26 mouse cellular contexts compared by ENCODE assay signal in genomic region chr16:8402663-8403062, GRCm38 (mm10). TPM values are rescaled to one million over a fixed set of nuclear protein-coding genes. Genes with fewer than 3 reads are reported as not detected.
A peak's percentile ranks its signal among the peaks of the same experiment; 100 is the strongest.
DNase-seq lines count a peak whose midpoint lies in the region; ATAC-seq and TF ChIP-seq lines count a peak whose summit lies in the region.
"Had no signal": no experiment of that assay in that cellular context is flagged by ENCODE, and none has a peak within 500 bp of the region (broad histone marks: within the 10 kb centered on the region; RNA-seq: fewer than 3 reads in every experiment).

No protein-coding gene starts in this region.

- DNase-seq in intestine, embryonic 14.5 days (ENCODE audit: low spot score) = no peak
- DNase-seq in left cerebral cortex, adult 2 months (ENCODE audit: extremely low spot score in 1 of 2, low spot score in 2 of 2) = no peak
- no peak for DNase-seq in left cerebral cortex, adult 11 months (ENCODE audit: low spot score)
- no peak for DNase-seq in lung, postnatal 0 days (ENCODE audit: low spot score)
- DNase-seq in lung, adult 2 months = no peak
- DNase-seq in stomach, postnatal 0 days (ENCODE audit: low spot score) = no peak
- no peak for DNase-seq in retina, postnatal 1 day
- DNase-seq: adrenal gland, adult 8-10 months; adrenal gland, postnatal 36 days; cerebellum, adult 2 months; cerebellum, postnatal 10 days; gastrocnemius, postnatal 10 days; heart, adult 18-20 months; heart, postnatal 14 days had no signal

- H3K36me3 ChIP-seq in intestine, embryonic 14.5 days (ENCODE audit: control insufficient read depth, insufficient read depth, low read length) = no peaks in the 10 kb centered on the region
- H3K36me3 ChIP-seq in intestine, embryonic 16.5 days (ENCODE audit: control insufficient read depth, insufficient read depth, low read length) = no peaks in the 10 kb centered on the region
- no peaks in the 10 kb centered on the region for H3K36me3 ChIP-seq in lung, postnatal 0 days (ENCODE audit: insufficient read depth, low read length)
- no peaks in the 10 kb centered on the region for H3K36me3 ChIP-seq in stomach, postnatal 0 days (ENCODE audit: control insufficient read depth, insufficient read depth, low read length)
- H3K36me3 ChIP-seq: embryonic facial prominence, embryonic 15.5 days; forebrain, embryonic 10.5 days; heart, embryonic 15.5 days; hindbrain, embryonic 13.5 days had no signal

- H3K9ac ChIP-seq in intestine, embryonic 14.5 days (ENCODE audit: low read length) = no peak overlapping the region
- H3K9ac ChIP-seq in intestine, embryonic 16.5 days (ENCODE audit: low read depth, low read length) = no peak overlapping the region
- H3K9ac ChIP-seq in lung, postnatal 0 days (replicated peaks; ENCODE audit: low read depth) = no peak overlapping the region
- H3K9ac ChIP-seq in stomach, postnatal 0 days (ENCODE audit: low read length) = no peak overlapping the region
- H3K9ac ChIP-seq: embryonic facial prominence, embryonic 15.5 days; heart, embryonic 15.5 days; hindbrain, embryonic 13.5 days had no signal

- H3K9me3 ChIP-seq in intestine, embryonic 14.5 days (ENCODE audit: control insufficient read depth, low read length) = no peaks in the 10 kb centered on the region
- no peaks in the 10 kb centered on the region for H3K9me3 ChIP-seq in intestine, embryonic 16.5 days (ENCODE audit: control insufficient read depth, low read length)
- H3K9me3 ChIP-seq in lung, postnatal 0 days (ENCODE audit: low read length) = no peaks in the 10 kb centered on the region
- H3K9me3 ChIP-seq in stomach, postnatal 0 days (ENCODE audit: control insufficient read depth, low read length) = no peaks in the 10 kb centered on the region
- H3K9me3 ChIP-seq: embryonic facial prominence, embryonic 15.5 days; forebrain, embryonic 10.5 days; heart, embryonic 15.5 days; hindbrain, embryonic 13.5 days had no signal

- H3K4me3 ChIP-seq in intestine, embryonic 14.5 days (ENCODE audit: low read depth, low read length) = no peak overlapping the region
- no peak overlapping the region for H3K4me3 ChIP-seq in intestine, embryonic 16.5 days (ENCODE audit: low read length)
- H3K4me3 ChIP-seq in left cerebral cortex, adult 2 months = no peak overlapping the region
- H3K4me3 ChIP-seq in lung, postnatal 0 days (ENCODE audit: low read depth, low read length) = no peak overlapping the region
- H3K4me3 ChIP-seq in lung, adult 2 months (replicated peaks; ENCODE audit: extremely low read depth, low read depth, low read length) = no peak overlapping the region
- no peak overlapping the region for H3K4me3 ChIP-seq in stomach, postnatal 0 days (ENCODE audit: low read depth, low read length)
- H3K4me3 ChIP-seq: embryonic facial prominence, embryonic 15.5 days; erythroblast, embryonic 14.5 days; forebrain, embryonic 10.5 days; heart, embryonic 15.5 days; hindbrain, embryonic 13.5 days had no signal

- TF ChIP-seq POLR2A in lung, adult 2 months (IDR thresholded peaks at IDR 0.05; ENCODE audit: borderline replicate concordance, extremely low read depth, low read depth, low read length) = no peak

- TF ChIP-seq CTCF in left cerebral cortex, adult 2 months (IDR thresholded peaks at IDR 0.05) = peak; percentile 16
- TF ChIP-seq CTCF in lung, postnatal 0 days (IDR thresholded peaks at IDR 0.05) = 0 out of 2 replicates have a peak, but pooled peaks have one; percentile 8
- no peak for TF ChIP-seq CTCF in lung, adult 2 months (IDR thresholded peaks at IDR 0.05; ENCODE audit: insufficient read depth, low read length)
- TF ChIP-seq CTCF in stomach, postnatal 0 days (IDR thresholded peaks at IDR 0.05; ENCODE audit: low read depth) = peak; percentile 31

- peak; percentile 36; the same call in 1 of the 2 replicates for ATAC-seq in intestine, embryonic 14.5 days (replicated peaks; ENCODE audit: low FRiP score, low TSS enrichment, low read depth)
- ATAC-seq in intestine, embryonic 16.5 days = no peak
- ATAC-seq in lung, postnatal 0 days = no peak
- ATAC-seq in stomach, postnatal 0 days (ENCODE audit: low FRiP score, low TSS enrichment) = no peak
- ATAC-seq: forebrain, embryonic 14.5 days had no signal

- WGBS in intestine, embryonic 14.5 days = 82% methylated on average over 2 of the region's 2 CpGs
- 77% methylated on average over 2 of the region's 2 CpGs for WGBS in intestine, embryonic 16.5 days
- 68% methylated on average over 2 of the region's 2 CpGs for WGBS in lung, postnatal 0 days
- 69% methylated on average over 2 of the region's 2 CpGs for WGBS in lung, adult 2 months
- WGBS in stomach, postnatal 0 days = 77% methylated on average over 2 of the region's 2 CpGs

- no peak overlapping the region for H3K27ac ChIP-seq in intestine, embryonic 14.5 days (ENCODE audit: low read depth)
- no peak overlapping the region for H3K27ac ChIP-seq in intestine, embryonic 16.5 days (ENCODE audit: low read length)
- H3K27ac ChIP-seq in left cerebral cortex, adult 2 months = no peak overlapping the region
- no peak overlapping the region for H3K27ac ChIP-seq in lung, postnatal 0 days (ENCODE audit: low read length)
- no peak overlapping the region for H3K27ac ChIP-seq in stomach, postnatal 0 days (replicated peaks)
- H3K27ac ChIP-seq: embryonic facial prominence, embryonic 15.5 days; forebrain, embryonic 10.5 days; heart, embryonic 15.5 days; hindbrain, embryonic 13.5 days had no signal

- no peak for TF ChIP-seq EP300 in lung, postnatal 0 days (IDR thresholded peaks at IDR 0.05)
- no peak for TF ChIP-seq EP300 in stomach, postnatal 0 days (optimal IDR thresholded peaks at IDR 0.05)

- H3K4me2 ChIP-seq in intestine, embryonic 14.5 days (ENCODE audit: low read length) = no peak overlapping the region
- no peak overlapping the region for H3K4me2 ChIP-seq in intestine, embryonic 16.5 days (ENCODE audit: low read depth, low read length)
- no peak overlapping the region for H3K4me2 ChIP-seq in lung, postnatal 0 days (replicated peaks; ENCODE audit: low read depth, low read length)
- H3K4me2 ChIP-seq in stomach, postnatal 0 days (replicated peaks; ENCODE audit: low read depth) = no peak overlapping the region
- H3K4me2 ChIP-seq: embryonic facial prominence, embryonic 15.5 days; heart, embryonic 11.5 days; heart, embryonic 15.5 days; hindbrain, embryonic 13.5 days had no signal

- intact Hi-C loops in left cerebral cortex, adult 2 months (cut with DNase I) = no loop called here

- no peaks in the 10 kb centered on the region for H3K4me1 ChIP-seq in intestine, embryonic 14.5 days (replicated peaks; ENCODE audit: control insufficient read depth, insufficient read depth, low read length)
- 0 out of 2 replicates have a peak, but pooled peaks cover 4% of the 10 kb centered on the region for H3K4me1 ChIP-seq in intestine, embryonic 16.5 days (ENCODE audit: control insufficient read depth, insufficient read depth, low read length)
- no peaks in the 10 kb centered on the region for H3K4me1 ChIP-seq in lung, postnatal 0 days (ENCODE audit: insufficient read depth, low read depth, low read length)
- no peaks in the 10 kb centered on the region for H3K4me1 ChIP-seq in lung, adult 2 months (ENCODE audit: control insufficient read depth, insufficient read depth, low read length)
- no peaks in the 10 kb centered on the region for H3K4me1 ChIP-seq in stomach, postnatal 0 days (replicated peaks; ENCODE audit: control insufficient read depth, insufficient read depth)
- H3K4me1 ChIP-seq: embryonic facial prominence, embryonic 15.5 days; heart, embryonic 15.5 days had no signal

- no peaks in the 10 kb centered on the region for H3K27me3 ChIP-seq in intestine, embryonic 14.5 days (replicated peaks; ENCODE audit: control insufficient read depth, insufficient read depth, low read length)
- no peaks in the 10 kb centered on the region for H3K27me3 ChIP-seq in intestine, embryonic 16.5 days (replicated peaks; ENCODE audit: control insufficient read depth, insufficient read depth, low read length)
- H3K27me3 ChIP-seq in lung, postnatal 0 days (replicated peaks; ENCODE audit: insufficient read depth, low read length) = no peaks in the 10 kb centered on the region
- no peaks in the 10 kb centered on the region for H3K27me3 ChIP-seq in stomach, postnatal 0 days (ENCODE audit: control insufficient read depth, insufficient read depth, low read length)
- H3K27me3 ChIP-seq: embryonic facial prominence, embryonic 15.5 days had no signal

RNA-seq across cellular contexts. Expression of gene Tmem114, which starts 22.3 kb away (rescaled TPM):
- polyA plus RNA-seq in intestine, embryonic 14.5 days (2014; fragmentation: Nextera tagmentation; extraction: Ambion mirVana) = 0.12 TPM in 1 of 2 replicates, not detected in the other
- not detected in 2 replicates for polyA plus RNA-seq in intestine, embryonic 16.5 days (2015; fragmentation: Nextera tagmentation; extraction: Ambion mirVana)
- total RNA-seq in left cerebral cortex, adult 2 months (2021) = 1 to 10 TPM; 1.3 to 2.5 TPM
- not detected in 2 replicates for polyA plus RNA-seq in lung, postnatal 0 days (2015; fragmentation: Nextera tagmentation; extraction: Ambion mirVana)
- polyA plus RNA-seq in lung, adult 2 months (2012; rRNA removed) = not detected in 2 replicates
- polyA plus RNA-seq in stomach, postnatal 0 days (2015; fragmentation: Nextera tagmentation; extraction: Ambion mirVana) = 0.18 TPM in 1 of 2 replicates, not detected in the other
- total RNA-seq: adrenal gland, adult 8-10 months; adrenal gland, postnatal 36 days; ES-E14; gastrocnemius, postnatal 10 days; gastrocnemius, postnatal 4 days; heart, adult 18-20 months; heart, postnatal 14 days had no signal
- polyA plus RNA-seq: C2C12; embryonic facial prominence, embryonic 11.5 days; embryonic facial prominence, embryonic 15.5 days; erythroblast, embryonic 14.5 days; forebrain, embryonic 14.5 days; heart, embryonic 11.5 days; heart, embryonic 15.5 days had no signal
